Mouse (Mus musculus): Measurements from ENCODE around the gene Cfap70. TPM values are rescaled to one million over a fixed set of nuclear protein-coding genes. Genes with fewer than 3 reads are reported as not detected.

The Cfap70 gene
- total RNA-seq, 2 experiments from 2014 or later, result 2.5 to 3.0 TPM

DNA sequence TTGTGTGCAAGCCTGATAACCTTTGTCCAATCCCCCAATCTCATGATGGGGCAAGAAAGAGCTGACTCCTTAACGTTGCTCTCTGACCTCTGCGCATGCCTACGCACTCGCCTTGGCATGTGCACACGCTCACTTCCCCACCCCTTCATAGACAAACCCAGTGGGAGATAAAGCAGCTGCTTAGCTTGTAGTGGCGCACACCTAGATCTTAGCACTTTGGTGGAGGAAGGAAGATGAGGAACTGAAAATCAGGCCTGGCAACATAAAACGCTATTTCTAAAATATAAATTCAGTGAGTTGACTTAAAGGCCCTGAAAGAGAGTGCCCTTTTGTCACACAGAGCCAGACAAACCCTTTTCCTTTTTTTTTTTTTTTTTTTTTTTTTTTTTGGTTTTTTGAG, 81.2 kb downstream of the Cfap70 start:
- intact Hi-C loops (cut with DNase I), result loop anchor here (10.0 kb wide), 1 partner anchor 46 kb away; no protein-coding TSS in a partner anchor
- DNase-seq (ENCODE audit: extremely low spot score in 1 of 2, low spot score in 2 of 2), result no peak

DNA sequence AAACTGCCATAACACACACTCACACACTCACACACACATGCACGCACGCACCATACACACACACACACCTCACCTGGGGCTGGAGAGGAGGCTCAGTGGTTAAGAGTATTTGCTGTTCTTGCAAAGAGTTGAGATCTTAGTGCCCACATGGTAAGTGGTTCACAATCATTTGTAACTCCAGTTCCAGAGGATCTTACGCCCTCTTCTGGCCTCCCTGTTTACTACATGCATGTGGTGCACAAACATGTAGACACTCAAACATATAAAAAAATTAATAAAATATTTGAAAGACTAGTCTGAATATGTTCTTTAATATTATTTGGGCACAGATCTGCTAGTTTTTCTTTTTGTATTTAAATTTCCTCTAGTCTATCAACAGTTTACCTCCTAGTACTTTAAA, 83.8 kb downstream of the Cfap70 start:
- DNase-seq (ENCODE audit: extremely low spot score in 1 of 2, low spot score in 2 of 2), result no peak
- intact Hi-C loops (cut with DNase I), result no loop called here

DNA sequence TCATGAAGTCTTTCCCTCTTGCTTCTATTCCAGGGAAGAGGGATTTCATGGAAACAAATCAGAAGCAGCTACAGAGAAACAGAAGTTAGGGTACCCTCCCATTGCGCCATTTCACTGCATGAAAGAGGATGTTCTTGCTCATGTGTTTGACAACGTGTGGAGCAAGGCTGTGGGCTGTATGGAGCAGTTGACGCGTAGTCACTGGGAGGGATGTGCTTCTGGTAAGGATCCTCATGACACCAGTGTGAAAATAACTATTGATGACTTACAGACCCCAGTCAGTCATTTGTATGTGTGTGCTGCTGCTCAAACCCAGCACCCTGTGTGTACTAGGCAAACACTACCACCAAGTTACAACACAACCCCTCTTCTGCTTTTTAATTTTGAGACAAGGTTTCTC, 88.8 kb downstream of the Cfap70 start:
- no peak for DNase-seq (ENCODE audit: extremely low spot score in 1 of 2, low spot score in 2 of 2)
- intact Hi-C loops (cut with DNase I), result no loop called here

DNA sequence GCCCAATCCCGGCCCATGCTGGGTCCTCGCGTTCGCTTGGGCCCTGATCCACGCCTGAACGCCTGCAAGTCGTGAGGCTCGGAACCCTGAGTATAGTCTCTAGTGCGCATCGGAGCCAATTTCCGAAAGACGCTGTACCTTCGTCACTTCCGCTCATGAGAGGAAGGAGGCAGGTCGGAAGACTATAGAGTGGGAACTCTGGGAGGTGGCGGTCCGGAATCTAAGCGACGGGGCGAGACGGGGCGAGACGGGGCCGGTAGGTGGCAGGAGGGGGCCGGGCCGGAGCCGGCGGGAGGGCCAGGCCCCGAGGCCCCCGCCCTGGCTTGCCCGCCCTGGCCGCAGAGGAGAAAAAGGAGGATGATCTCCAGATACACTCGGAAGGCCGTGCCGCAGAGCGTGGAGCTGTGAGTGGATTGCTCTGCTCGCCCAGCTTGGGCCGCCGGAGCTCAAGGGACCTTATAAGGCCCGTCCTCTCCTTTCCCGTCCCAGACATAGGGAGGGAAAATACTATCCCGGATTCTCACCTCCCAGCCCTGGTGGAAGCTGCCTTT, 104.0 kb downstream of the Cfap70 start, which contains the start of the genes Ecd and Fam149b:
Gene Ecd (minus strand): TSS at position 131 of the 551 bp plus-strand sequence.
Gene Fam149b (plus strand): TSS at position 172 of the 551 bp plus-strand sequence.
- intact Hi-C loops (cut with DNase I), result no loop called here
- peak; percentile 93 for DNase-seq (ENCODE audit: extremely low spot score in 1 of 2, low spot score in 2 of 2)

DNA sequence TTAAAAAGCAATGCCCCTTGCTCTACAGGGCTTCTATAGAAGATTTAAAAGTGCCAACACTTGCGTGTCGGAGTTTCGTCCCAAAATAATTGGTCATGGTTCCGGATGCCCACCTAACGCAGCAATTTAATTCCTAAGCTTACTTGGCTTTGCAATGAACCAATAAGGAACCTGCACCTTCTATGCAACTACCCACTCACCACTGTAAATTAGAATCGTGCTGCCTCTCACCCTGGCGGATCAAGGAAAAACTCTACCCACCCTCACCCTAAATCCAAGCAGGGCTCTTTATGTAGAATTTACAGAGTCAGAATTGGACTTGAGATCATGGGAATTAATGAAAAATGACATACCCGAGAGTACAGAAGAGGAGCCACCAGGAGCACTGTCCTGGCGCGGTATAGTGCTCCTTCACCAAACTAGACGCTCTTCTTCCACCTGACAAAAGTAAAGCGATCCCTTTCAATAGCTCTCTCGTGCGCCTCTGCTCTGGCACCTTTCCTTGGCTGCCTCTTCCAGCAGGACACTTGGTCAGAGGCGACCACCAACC, 104.5 kb downstream of the Cfap70 start:
- intact Hi-C loops (cut with DNase I), result no loop called here
- peak in 1 of 2 experiments; percentile 5 for DNase-seq (ENCODE audit: extremely low spot score in 1 of 2, low spot score in 2 of 2)

DNA sequence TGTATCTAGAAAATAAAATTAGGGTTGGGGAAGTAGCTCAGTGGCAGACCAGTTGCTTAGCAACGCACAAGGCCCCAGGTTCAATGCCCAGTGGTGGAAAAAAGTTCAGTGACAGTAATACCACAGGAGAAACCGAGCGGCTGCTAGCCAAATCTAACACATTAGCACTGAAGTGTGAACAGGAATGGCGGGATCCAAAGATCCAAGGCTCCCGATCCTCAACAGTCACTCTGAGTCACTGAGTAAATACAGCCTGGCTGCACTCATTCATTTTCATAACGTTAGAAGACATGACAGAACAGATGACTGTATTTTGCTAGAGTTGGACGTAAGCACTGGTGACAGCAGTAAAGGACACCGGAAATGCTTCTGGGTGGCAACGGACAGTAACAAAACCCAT, 106.1 kb downstream of the Cfap70 start:
- no peak for DNase-seq (ENCODE audit: extremely low spot score in 1 of 2, low spot score in 2 of 2)
- intact Hi-C loops (cut with DNase I), result no loop called here

Other genes starting within 250 kb of the Cfap70 start
- not detected for gene Kcnk16, start 183.0 kb downstream of the Cfap70 start, total RNA-seq (2021)
- 10 to 100 TPM; 19.6 to 21.1 TPM for gene Nudt13, start 157.5 kb downstream of the Cfap70 start, total RNA-seq (2021)
- 10 to 100 TPM; 29.6 to 33.0 TPM for gene Ecd, start 104.1 kb downstream of the Cfap70 start, total RNA-seq (2021)
- gene Fam149b, start 104.1 kb downstream of the Cfap70 start, total RNA-seq (2021), result 10 to 100 TPM; 41.8 to 48.7 TPM
- 10 to 100 TPM; 23.3 to 25.8 TPM for gene Dnajc9, start 63.3 kb downstream of the Cfap70 start, total RNA-seq (2021)
- 10 to 100 TPM; 39.2 to 39.4 TPM for gene Mrps16, start 58.6 kb downstream of the Cfap70 start, total RNA-seq (2021)
- 10 to 100 TPM; 50.6 to 52.6 TPM for gene Anxa7, start 27.9 kb upstream of the Cfap70 start, total RNA-seq (2021)
- 1 to 10 TPM in 1 of 2 experiments, under 1 TPM in 1; 0.97 to 1.1 TPM for gene Mss51, start 44.7 kb upstream of the Cfap70 start, total RNA-seq (2021)
- 100 to 1,000 TPM; 434 TPM for gene Ppp3cb, start 94.3 kb upstream of the Cfap70 start, total RNA-seq (2021)
- gene Usp54, start 188.8 kb upstream of the Cfap70 start, total RNA-seq (2021), result 10 to 100 TPM; 21.2 to 29.3 TPM
- not detected for gene Myoz1, start 204.3 kb upstream of the Cfap70 start, total RNA-seq (2021)
- gene Synpo2l, start 216.1 kb upstream of the Cfap70 start, total RNA-seq (2021), result under 1 TPM; 0.36 to 0.73 TPM
- 100 to 1,000 TPM; 102 to 109 TPM for gene Sec24c, start 222.1 kb upstream of the Cfap70 start, total RNA-seq (2021)
- 10 to 100 TPM; 19.6 to 20.3 TPM for gene Fut11, start 242.7 kb upstream of the Cfap70 start, total RNA-seq (2021)